Mouse (Mus musculus): ENCODE results near the gene Nr2e1.

Nr2e1 gene

DNA sequence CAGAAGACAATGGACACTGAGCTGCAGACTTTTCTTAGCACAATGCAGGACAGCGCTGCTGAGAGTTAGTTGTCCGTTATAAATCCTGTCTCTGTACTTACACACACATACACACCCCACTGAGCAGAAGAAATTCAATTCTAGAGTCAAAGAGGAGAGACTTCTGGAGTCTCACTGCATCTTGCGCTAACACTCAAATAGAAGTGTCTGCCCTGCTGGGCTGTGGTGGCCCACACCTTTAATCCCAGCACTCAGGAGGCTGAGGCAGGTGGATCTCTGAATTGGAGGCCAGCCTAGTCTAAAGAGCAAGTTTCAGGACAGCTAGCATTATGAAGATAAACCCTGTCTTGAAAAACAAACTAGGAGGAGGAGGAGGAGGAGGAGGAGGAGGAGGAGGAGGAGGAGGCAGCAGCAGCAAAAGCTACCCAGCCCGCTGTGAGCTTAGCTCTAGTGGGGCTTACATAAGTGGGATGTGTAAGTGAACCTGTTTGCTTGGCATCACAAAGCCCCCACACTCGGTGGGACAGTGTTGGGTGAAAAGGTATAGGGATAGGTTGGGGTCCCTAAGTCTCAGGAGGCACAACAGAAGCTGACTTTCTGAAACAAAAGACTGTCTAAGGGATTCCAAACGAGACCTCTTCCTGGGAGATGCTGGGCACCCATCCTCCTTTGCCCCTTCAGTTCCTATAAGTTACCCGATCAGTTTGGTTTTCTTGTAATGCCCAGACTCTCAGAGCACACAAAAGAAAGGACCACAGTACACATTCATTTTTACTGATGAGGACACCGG is 4.7 kb upstream of the Nr2e1 start:
- no peak for DNase-seq (ENCODE audit: low read depth, low spot score)

DNA sequence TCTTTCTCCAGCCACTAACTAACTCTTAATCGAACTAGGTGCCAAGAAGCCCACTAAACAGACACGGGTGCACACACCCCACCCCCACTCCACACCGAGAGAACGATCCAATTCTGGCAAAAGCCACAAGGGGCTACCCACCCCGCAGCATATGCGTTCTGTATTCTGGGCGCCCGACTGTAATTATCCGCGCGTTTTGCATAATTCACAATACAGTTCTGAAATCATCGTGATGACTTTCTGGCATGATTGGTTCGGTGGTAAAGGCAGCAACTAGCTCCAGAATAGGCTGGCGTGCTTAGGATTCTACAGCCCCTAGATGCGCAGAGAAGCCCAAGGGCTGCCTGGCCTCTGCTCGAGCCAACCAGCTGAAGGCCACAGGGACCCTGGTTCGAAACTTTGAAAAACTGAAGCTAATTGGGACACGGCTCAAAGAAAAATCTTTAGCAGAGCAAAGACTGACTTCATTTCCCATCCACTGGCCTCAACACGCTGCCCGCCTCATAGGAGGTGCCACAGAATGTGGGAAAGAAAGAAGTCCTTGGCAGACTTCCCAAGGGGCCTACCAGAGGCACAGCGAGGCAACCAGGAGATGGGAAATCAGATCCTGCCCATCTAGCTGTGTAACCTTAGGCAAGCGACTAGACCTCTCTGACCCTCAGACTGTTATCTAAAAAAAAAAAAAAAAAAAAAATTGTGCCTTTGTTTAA is 2.3 kb upstream of the Nr2e1 start:
- no peak for DNase-seq (ENCODE audit: low read depth, low spot score)

DNA sequence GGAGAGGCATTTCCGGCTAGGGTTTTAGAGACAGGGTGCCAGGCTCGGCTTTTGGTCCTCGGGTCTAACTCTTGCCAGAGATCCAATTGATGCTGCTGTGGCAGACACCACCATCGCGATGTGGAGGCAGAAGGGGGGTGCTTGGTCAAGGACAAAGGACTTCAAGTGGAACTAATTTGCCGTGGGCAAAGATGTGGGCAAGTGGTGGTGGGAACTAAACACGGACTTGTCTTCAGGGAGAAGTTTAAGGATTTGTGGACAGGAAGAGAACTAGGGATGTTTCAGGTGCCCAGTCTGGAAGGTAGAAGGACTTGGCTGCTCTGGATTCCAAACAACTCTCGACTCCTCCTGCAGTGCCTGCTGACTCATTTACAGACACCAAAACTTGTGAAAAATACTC is 1.7 kb upstream of the Nr2e1 start:
- no peak for DNase-seq (ENCODE audit: low read depth, low spot score)

DNA sequence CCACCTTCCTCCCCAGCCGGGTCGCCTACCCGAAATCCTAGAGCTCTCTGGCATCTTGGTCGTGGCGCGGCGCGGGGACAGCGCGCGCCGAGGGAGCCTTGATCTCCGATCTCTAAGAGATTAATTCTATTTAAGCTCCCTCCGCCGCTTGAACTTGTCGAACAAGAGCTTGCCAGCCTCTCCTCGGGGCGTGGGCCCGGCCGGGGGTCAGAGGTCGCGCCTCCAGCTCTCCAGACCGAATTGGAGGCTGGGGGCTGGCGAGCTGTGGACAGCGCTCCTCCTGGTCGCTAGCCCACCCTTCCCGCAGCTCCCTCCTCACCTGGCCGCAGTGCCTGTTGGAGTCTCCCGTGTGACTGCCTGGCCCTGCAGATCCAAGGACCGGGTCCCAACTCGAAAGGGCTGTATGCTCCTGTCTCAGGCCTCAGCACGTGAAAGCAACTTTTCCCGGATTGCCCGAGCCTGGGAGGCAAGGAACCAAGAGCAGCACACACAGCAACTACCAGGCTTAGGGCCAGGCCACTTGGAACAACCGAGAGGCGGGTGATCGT is 1.1 kb upstream of the Nr2e1 start:
- no peak for DNase-seq (ENCODE audit: low read depth, low spot score)

DNA sequence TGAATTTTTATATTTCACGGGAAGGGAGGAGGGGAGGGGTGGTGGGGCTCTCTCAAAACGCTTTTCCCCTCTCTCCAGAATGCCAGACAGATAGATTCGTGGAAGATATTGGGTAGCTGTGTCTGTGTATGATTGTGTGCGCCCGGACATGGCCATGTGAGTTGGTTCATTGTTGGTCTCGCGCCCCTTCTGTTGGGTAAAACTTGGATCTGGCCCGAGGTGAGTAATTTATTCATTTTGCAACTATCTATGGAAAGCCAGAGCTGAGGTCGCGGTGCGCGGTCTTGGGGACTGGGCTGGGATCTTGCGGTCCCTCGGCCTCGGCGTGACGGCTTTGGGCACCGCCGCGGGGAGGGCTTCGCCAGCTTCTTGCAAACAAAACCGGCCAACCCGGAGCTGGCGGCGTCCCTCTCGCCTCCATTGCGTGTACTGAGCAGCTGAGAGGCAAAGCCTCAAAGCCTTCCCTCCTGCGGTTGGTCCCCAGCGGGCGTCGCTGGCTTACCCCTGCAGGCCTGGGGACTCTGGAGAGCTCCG is 537 bp upstream of the Nr2e1 start:
- DNase-seq (ENCODE audit: low read depth, low spot score), result no peak

DNA sequence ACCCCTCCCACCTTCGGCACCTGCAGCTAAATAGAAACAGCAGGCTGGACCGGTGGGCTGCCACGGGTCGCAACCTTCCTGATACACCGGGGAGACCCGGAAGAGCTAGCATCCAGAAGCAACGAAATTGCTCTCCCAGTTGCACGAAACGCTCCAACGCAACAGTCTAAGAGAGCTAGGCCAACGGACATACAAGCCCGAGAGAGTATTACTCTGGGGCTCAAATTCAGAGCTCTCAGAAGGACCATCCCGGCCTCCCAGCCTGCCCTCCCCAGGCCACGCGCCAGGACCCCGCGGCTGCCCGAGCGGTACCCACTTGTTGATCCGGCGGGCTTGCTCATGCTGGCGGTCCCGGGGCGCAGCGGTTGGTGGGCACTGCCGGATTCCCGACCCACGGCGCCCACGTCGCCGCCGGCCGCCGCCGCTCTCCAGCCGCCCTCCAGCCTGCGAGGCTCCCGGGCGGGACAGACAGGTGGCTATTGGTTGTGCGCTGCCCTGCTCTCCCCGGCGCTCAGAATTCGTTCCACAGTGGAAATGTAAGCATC is 794 bp downstream of the Nr2e1 start:
- no peak for DNase-seq (ENCODE audit: low read depth, low spot score)

DNA sequence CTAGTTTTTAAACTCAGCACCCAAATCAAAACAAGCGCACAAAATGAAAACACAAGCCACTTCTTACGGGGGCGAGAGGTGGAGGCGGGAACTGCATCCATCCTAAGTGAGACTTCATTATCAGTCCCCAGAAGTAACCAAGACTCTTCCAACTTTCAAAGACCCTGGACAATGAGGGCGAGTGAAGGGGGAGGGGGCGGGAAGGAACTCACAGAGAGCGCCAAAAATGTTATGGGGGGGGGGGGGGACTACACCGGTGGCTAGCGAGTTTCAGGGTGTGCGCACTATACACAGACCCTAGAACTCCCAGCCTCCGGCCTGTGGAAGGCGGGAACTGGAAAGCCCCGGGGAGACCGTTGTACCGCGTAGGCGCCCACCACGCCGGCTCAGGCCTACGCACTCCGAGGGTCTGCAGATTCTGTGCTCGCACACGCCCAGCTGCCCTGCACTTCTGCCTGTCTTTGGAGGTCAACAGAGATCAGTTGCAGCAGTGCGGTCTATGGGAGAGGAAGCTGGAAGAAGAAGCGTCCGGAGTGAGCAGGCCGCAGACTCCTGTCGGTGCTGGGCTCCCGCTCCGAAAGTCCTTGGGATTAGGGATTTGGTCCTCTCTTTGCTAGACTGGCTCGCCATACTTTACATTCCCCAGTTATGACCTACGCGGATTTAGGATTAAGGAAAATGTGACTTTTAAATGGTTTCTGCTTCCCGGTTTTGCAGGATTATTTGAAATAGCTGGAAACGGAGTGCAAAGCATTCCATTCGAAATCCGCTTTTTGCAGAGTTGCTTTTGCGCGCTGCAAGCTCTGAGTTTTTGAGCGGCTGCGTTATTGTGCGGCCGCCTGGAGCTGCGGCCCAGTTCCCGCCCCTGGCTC is 1.5 kb downstream of the Nr2e1 start:
- DNase-seq (ENCODE audit: low read depth, low spot score), result no peak

DNA sequence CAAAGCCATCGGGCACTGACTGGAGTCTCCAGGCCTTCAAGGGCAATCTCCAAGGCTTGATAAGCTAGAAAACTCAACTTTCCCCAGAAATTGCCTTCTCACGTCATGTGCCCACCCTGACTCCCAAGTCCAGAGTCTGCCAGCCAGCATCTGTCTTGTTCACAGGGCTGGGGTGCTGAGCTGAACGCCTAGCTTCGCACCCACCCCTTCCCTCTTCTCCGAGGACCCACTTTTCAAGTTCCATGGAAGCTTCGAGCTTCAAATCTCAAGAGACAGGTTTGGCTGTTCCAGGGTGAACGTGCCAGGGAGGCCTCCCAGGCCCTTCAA is 2.5 kb downstream of the Nr2e1 start:
- no peak for DNase-seq (ENCODE audit: low read depth, low spot score)

DNA sequence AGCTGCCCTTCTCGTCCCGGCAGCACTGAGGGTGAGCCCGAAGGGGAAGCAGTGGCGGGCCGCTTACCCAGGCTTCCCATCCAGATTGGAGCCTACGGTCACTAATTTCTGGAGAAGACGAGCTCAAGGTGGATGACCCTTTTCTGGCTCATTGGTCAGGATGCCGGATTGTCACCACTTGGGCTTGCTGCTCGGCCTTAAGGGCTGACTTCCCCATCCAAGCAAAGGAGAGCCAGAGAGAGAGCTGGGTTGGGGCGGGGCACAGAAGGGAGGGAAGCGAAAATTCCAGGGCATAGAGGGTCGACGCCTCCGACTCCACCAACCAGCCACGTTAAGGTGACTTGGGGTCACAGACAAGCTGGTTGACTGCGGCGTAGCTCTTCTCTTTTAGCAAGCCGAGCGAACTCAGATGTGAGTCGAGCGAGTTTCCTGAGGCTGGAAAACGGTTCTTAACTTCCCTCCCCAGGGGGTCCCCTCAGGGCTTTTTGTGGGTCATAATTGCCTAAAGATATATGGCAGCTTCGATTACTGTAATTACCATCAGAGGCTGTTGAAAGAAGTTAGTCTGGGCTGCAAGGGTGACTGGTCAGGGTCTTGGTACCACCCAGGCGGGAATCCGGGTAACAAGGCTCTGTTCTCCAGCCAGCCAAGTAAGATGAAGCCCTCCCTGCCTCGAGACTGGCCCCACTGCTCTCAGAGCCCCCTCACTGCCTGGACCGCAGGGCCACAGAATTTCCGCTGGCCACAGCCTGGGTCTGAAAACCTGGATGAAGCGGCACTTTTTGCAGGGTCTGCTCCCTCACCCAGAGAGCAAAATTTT is 3.1 kb downstream of the Nr2e1 start:
- no peak for DNase-seq (ENCODE audit: low read depth, low spot score)

DNA sequence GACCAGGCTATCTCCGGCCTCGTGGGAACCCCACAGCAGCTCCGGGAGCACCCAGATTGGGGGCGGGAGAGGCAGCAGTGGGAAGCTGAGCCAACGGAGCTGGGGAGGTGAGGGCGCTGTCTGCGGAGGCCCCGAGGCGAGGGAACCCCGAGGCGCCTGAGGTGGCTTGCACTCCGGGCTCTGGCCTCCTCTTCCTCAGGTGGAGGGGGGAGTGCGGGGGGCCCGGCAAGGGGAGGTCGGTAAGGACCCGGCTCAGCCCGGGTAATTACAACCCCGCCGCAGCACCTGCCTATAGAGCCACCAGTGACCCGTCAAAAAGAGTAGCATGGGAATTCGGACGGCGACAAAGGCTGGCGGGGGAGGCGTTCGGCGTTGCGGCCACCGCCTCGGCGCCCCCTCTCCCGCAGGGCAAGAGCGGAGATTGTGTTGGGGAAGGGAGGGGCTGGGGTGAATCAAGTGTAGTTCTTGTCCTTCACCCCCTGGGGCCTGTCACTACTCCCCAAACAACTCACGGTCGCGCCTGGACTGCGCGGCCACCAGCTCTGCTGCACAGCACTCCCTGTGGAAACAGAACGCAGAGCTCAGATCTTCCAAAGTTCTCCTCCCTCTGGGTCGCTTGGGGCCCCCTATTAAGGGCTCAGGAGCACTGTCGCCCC is 3.8 kb downstream of the Nr2e1 start:
- no peak for DNase-seq (ENCODE audit: low read depth, low spot score)

DNA sequence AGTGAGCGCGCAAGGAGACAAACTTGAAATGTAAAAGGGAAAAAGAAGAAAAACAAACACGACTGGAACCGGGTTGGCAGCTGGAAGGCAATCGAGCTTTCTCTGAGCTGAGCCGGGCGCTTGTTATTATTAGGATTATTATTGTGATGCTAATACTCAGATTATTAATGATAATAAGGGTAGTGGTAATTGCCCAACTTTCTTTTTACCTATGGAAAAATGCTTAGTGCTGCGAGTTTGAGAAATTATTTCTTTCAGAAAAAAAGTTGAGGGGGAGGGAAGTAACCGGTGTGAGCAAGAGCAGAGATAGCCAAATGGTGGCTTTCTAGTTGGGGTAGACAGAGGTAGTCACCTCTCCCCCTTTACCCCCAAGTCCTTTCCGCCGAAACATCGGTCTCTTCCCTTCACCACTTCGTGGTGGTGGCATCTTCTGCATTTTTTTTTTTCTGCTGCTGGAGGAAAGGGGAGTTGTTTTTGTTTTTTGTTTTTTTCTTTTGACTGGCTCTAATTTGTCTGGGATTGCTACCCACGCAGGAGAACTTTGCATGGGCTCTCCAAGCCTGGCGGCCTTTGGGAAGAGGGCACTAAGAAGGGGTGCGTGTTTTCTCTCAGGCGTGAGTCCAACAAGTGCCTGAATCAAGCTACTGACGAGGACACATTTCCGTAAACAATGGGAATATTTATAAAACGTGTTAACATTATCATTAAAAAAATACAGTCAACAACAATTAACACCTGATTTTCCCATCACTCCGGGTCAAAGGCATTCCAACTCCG is 4.5 kb downstream of the Nr2e1 start:
- no peak for DNase-seq (ENCODE audit: low read depth, low spot score)

DNA sequence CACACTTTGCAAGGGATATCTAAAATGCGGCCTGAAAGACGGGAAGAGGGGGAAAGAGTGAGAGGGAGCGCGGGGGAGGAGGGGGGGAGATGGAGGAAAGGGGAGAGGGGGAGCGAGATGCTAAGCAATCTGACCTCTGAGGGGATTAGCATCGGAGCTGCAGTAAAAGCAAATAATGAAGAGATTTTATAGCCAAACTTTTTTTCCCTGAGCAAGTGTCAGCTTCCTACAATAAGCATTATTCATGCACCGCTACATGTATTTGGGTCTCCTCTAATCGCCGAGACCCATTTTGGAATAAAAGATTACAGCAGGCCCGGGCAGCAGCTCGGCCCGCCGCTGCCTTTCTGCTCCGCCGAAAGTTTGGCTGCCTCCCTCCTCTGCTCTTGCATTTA is 5.2 kb downstream of the Nr2e1 start:
- DNase-seq (ENCODE audit: low read depth, low spot score), result no peak

DNA sequence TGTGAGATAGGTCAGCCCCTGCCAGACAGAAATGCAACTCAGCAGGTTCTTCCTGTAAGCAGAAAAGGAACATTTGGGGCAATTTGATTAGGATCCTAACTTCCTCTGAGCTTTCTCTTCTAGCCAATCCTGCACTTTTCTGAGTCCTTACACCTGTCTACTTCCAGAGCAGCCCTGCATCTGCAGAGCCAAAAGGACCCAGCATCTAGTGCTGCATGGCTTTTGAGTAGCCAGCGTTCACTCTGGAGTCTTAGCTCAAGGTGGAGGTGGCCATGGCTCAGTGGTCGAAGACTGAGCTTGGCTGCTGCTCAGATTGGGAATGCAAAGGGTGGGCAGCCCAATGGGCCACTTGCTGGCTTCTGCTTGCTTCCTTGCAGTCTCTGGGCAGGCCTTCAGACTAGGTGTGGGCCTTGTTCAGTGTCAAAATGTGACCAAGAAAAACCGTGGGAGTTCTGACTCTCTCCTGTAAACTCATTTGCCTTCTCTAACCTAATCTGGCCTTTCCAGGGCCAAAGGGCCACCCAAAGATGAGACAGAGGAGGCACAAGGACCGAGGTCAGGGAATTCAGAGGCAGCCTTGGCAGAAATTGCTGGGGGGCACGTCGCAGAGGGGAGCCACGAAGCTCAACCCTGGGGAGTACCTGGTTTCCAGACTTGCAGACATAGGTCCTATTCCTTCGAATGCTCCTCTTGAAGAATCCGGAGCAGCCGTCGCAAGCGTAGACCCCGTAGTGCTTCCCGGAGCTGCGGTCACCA is 5.7 kb downstream of the Nr2e1 start:
- no peak for DNase-seq (ENCODE audit: low read depth, low spot score)

DNA sequence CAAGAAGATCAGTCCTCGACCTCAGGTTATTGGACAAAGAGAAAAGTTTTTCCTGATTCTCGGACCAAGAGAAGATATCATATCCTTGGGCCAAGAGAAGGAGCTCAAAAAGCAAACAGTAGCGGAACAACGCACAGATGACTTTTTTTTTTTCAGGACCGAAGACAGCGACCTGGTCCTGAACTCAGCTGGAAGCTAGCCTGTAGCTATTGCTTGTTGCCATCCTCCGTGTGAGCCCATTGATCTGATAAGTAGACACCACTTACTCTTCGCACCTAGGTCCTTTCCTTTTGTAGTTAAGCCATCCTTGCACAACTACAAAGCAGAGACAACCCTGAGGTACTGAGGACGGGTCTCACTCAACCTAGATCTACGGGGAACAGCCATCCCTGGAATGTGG is 8.8 kb downstream of the Nr2e1 start:
- DNase-seq (ENCODE audit: low read depth, low spot score), result peak; percentile 45

DNA sequence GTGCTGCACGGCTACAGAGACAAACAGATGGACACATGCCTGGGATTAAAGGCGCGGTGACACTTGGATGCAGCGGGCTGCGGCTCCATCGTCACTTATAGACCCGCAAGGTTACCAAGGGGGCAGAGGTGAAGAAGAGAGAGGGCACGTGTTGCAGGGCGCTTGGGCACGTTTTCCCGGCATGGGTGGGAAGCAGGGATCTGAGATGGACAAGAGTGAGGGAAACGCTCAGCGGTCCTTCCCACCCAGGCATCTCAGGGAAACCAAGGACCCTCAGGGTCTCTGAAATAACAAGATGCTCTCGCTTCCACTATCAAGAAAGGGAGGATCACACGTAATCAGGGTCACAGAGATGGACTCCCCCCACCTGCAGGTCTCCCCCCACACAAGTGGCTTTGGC is 10.5 kb downstream of the Nr2e1 start:
- DNase-seq (ENCODE audit: low read depth, low spot score), result no peak

DNA sequence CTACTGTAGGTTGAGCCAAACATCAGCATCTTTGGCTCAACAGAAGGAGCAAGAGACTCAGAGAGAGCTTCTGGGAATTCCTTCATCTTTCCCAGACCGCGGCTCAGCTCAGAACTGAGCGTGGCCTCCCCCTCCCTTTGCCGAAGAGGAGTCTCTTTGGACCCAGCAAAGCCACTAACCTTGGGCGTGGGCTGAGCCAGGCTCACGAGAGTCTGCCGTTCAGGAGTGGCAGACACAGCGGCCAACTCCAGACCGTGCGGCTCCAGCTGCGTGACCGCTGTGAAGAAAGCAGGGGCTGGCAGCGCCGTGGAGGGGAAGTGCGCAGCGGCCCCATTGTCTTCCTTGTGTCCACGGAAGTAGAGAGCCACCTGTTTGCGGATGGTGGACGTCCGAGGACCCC is 10.9 kb downstream of the Nr2e1 start:
- no peak for DNase-seq (ENCODE audit: low read depth, low spot score)

DNA sequence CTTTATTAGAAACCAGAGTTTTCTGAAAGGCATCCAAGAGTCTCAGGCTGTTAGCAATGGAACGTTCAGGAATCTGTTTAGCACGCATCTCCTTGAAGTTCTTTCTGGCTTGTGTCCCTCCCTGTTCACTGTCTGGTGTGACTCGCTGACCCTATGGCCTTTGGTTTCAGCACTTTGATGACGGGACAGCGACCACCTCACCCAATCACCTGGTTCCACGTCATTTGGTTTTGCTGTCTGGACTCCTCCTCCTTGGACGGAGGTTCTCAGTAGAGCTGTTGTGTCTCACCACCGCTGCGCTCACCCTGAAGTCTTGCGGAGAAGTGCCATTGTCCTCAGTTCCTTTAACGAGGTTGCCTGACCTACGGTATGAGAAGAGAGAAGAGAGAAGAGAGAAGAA is 21.2 kb downstream of the Nr2e1 start:
- peak; percentile 32 for DNase-seq (ENCODE audit: low read depth, low spot score)

DNA sequence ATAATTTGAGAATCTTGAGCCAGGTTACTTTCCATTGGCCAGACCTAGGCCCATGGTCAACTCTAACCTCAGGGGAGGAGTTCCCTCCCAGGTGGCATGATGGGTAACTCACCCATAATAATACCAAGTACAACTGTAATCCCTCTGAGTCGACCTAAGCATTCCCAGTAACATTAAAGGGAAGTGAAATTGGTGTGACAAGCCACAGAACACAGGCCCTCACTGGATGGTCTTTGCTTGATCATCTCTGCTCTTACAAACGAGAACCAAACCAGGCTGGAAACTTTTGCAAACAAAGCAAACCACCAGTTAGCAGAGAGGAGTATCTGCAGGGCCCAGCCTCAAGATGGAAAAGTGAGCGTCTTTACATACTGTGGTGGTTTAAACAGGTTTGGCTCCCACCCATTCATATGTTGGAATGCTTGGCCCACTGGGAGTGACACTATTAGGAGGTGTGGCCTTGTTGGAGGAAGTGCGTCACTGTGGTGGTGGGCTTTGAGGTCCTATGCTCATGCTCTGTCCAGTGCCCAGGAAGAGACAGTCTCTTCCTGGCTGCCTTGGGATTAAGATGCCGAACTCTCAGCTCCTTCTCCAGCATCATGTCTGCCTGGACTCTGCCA is 23.7 kb downstream of the Nr2e1 start:
- DNase-seq (ENCODE audit: low read depth, low spot score), result no peak
